10 mouse cellular contexts compared by ENCODE assay signal in the genomic region with DNA sequence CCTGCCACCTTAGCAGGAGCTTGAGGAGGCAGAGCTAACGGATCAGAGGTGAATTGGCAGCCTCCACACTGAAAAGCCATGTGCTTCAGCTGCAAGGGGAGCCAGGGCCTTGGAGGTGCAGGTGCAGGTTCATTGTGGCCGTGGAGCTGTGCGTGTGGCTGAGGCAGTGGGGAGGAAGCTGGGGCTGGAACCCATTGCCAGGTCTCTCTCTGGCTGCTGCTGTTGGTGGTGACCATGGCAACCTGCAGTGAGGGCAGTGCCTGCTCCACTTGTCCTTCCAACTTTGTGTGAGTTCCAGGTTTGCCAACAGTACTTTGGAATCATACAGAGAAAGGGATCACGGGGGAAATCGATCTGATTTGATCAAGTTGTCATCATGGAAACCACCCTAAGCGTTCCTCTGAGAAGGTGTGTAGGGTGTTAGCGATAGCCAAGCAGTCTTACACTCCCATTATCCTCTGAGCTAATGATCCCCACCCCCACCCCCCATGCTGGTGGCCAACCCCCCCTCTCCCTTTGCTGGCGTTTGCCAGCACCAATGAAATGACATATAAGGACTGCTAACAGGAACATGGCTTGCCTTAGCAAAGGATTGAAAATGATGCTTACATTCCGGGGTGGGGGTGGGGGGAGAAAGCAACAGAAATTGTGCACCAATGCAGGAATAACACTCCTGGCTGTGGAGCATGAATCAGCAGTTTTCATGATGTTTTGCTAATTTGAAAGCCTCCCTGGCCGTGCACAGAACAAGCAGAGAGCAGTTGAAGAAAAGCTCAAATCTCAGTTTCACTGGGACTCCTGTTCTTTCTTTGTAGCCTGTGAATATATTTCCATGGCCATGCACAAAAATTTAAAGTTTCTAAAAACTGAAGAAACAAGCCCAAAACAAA.
DNase-seq lines count a peak whose midpoint lies in the region; ATAC-seq lines count a peak whose summit lies in the region.
"Had no signal": no experiment of that assay in that cellular context is flagged by ENCODE, and none has a peak within 500 bp of the region (broad histone marks: within the 10 kb centered on the region; RNA-seq: fewer than 3 reads in every experiment).

No protein-coding gene starts in this region.

- ATAC-seq in kidney, embryonic 16.5 days (ENCODE audit: low FRiP score, low TSS enrichment) = no peak

- WGBS in kidney, embryonic 16.5 days = 42% methylated on average over 10 of the region's 10 CpGs
- WGBS in limb, embryonic 10.5 days = 42% methylated on average over 10 of the region's 10 CpGs

- H3K4me2 ChIP-seq in kidney, embryonic 16.5 days (replicated peaks; ENCODE audit: low read depth, low read length) = no peak overlapping the region
- H3K4me2 ChIP-seq: embryonic facial prominence, embryonic 15.5 days had no signal

- H3K27ac ChIP-seq in kidney, embryonic 16.5 days (ENCODE audit: low read length) = no peak overlapping the region
- H3K27ac ChIP-seq in limb, embryonic 10.5 days = 0 out of 2 replicates have a peak overlapping the region, but pooled peaks have one; percentile 8
- H3K27ac ChIP-seq: embryonic facial prominence, embryonic 15.5 days; kidney, postnatal 0 days had no signal

- DNase-seq in kidney, adult 11 months = peak; percentile 75
- peak; percentile 19 for DNase-seq in ES-CJ7 (ENCODE audit: low read depth, low spot score)
- DNase-seq in adrenal gland, postnatal 25 days = peak; percentile 15
- DNase-seq in limb, embryonic 10.5 days (ENCODE audit: low spot score) = no peak
- DNase-seq in gastrocnemius, postnatal 4 days (ENCODE audit: low spot score in 2 of 2) = no peak
- DNase-seq in heart, adult 11 months = no peak
- no peak for DNase-seq in frontal cortex, postnatal 14 days (ENCODE audit: low spot score in 2 of 2)

- no peaks in the 10 kb centered on the region for H3K9me3 ChIP-seq in kidney, embryonic 16.5 days (ENCODE audit: low read length)
- H3K9me3 ChIP-seq in limb, embryonic 10.5 days (replicated peaks) = no peaks in the 10 kb centered on the region
- H3K9me3 ChIP-seq: embryonic facial prominence, embryonic 15.5 days had no signal

- H3K36me3 ChIP-seq in kidney, embryonic 16.5 days (ENCODE audit: insufficient read depth, low read length) = no peaks in the 10 kb centered on the region
- H3K36me3 ChIP-seq in limb, embryonic 10.5 days = no peaks in the 10 kb centered on the region
- H3K36me3 ChIP-seq: embryonic facial prominence, embryonic 15.5 days had no signal

- H3K4me1 ChIP-seq in kidney, embryonic 16.5 days (ENCODE audit: insufficient read depth, low read length) = peaks cover 14% of the 10 kb centered on the region
- H3K4me1 ChIP-seq in limb, embryonic 10.5 days = peaks cover 21% of the 10 kb centered on the region
- H3K4me1 ChIP-seq: embryonic facial prominence, embryonic 15.5 days had no signal

- H3K9ac ChIP-seq in kidney, embryonic 16.5 days (replicated peaks; ENCODE audit: low read length) = no peak overlapping the region
- H3K9ac ChIP-seq: embryonic facial prominence, embryonic 15.5 days had no signal

- no peak overlapping the region for H3K4me3 ChIP-seq in kidney, embryonic 16.5 days (ENCODE audit: low read length)
- no peak overlapping the region for H3K4me3 ChIP-seq in limb, embryonic 10.5 days
- H3K4me3 ChIP-seq: embryonic facial prominence, embryonic 15.5 days had no signal

- no peaks in the 10 kb centered on the region for H3K27me3 ChIP-seq in kidney, embryonic 16.5 days (ENCODE audit: insufficient read depth, low read length)
- no peaks in the 10 kb centered on the region for H3K27me3 ChIP-seq in limb, embryonic 10.5 days (ENCODE audit: low read depth, poor library complexity, severe bottlenecking)
- H3K27me3 ChIP-seq: embryonic facial prominence, embryonic 15.5 days had no signal

Comparison
In these comparisons a context has a peak if more than half of its experiments do, and no peak if none do; other contexts are left out.
1. DNase-seq: peak in kidney, adult 11 months (single experiment), ES-CJ7 (single experiment) and adrenal gland, postnatal 25 days (single experiment); none in limb, embryonic 10.5 days (single experiment), gastrocnemius, postnatal 4 days (0 of 2), heart, adult 11 months (single experiment) and frontal cortex, postnatal 14 days (0 of 2).